Mouse (Mus musculus) frontal cortex, postnatal 14 days (tissue): Measurements from ENCODE around the gene Cwc22.
A peak's percentile ranks its signal among the peaks of the same experiment; 100 is the strongest.

ENCODE experiments used
- DNase-seq, 2 experiments: peaks; one replicate each; pipeline ENCODE4 v3.0.0; 2022; ENCODE audit warnings: low spot score in 2 of 2

The Cwc22 gene

DNA sequence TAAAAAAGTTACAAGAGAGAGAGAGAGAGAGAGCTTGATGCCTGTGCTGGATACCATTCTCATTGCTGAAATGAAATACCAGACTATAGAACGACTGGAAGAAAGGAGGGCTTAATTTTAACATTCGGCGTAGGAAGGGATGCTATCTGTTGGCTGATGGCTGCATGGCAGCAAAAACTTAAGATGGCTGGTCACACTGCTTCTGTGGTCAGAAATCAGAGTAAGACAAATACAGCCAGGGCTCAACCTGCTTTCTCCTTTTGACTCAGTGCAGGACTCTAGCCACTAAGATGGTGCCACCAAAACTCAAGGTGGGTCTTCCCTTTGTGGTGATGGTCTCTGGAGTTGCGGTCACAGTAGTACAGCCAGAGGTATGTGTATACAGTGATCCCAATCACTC is 70.7 kb downstream of the Cwc22 start:
- DNase-seq: no peak

DNA sequence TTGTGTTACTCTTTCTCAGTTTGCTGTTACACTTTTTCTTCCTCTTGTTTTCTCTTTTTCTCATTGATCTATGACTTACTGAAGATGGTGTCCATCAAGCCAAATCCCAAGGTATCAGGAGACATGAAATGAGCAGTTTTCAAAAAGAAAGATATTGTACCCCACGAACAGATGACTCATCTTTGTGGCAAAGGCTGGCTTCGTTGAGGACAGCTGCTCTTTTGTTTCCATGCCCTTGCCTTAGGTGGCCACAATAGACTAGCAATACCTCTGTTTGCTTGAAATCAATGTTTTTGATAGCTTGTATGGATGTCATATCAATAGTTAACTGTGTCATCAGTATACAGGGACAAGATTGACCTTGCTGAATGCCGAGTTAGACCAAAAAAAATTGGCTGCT is 71.5 kb downstream of the Cwc22 start:
- DNase-seq: no peak

DNA sequence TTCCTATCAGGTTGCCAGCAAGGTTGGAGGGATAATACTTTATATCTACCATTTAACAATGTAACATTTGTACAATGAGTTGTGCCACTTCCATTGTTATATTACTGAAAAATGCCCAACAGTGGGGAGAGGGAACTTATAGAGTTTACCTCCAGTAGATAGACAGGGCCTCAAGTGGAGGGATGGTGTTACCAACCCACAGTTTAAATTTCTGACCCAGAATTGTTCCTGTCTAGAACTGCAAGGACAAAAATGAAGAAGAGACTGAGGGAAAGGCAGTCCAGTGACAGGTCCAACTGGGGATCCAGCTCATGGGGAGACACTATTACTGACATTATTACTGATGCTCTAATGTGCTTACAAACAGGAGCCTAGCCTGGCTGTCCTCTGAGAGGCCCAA is 72.4 kb downstream of the Cwc22 start:
- DNase-seq: no peak

DNA sequence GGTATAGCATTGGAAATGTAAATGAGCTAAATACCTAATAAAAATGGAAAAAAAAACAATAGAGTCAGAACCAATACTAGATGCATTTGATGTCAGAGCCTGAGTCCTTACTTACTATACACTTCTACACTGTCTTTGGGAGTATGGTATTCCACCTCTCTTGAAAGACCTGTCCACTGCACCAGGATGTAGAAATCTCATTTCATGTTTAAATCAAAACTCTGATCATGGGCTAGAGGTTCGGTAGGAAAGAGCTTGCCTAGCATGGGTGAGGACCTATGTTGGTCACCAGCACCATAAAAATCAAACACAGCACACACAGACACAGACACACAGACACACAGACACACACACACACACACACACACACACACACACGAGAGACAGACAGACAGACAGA is 73.5 kb downstream of the Cwc22 start:
- no peak for DNase-seq

DNA sequence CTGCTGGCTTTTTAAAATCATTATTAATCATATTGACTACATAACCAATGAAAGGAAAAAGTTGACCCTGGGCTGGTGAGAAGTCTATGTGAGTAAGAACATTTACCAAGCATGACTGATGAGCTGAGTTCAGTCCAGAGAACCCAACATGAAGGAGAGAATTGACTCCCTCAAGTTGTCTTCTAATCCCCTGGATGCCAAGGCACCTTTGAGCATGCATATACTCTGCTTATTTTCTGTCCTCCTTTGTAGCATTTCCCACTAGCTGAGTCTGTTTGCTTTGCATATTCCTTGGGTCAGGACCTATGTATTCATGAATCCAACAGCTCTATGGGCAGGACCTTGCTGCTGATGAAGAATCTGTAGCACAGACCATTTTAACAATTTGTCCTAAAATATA is 75.0 kb downstream of the Cwc22 start:
- no peak for DNase-seq

DNA sequence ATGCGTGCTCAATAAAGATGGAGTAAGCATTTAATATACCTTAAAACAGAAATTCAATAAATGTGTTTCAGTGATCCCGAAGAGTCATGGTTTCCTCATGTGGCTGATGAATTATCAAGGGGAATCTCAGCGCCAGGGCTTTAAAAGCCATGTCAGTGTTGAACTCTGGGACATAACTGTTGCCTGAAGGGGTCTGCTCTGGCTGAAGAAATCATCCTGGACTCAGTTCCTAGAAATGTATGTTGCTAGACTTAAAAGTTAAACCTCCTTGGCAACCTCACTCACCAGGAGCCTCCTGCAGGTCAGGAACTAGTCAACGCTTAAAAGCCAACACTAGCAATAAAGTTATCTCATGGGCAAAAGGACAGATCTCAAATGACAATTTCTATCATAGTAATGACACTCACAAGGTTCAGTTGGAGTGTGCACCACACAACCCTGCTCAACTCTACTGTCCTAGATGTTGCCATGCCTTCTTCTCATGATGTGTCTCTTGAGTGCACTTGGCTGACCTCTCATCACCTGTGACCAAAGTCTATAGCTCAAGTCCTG is 76.4 kb downstream of the Cwc22 start:
- no peak for DNase-seq

DNA sequence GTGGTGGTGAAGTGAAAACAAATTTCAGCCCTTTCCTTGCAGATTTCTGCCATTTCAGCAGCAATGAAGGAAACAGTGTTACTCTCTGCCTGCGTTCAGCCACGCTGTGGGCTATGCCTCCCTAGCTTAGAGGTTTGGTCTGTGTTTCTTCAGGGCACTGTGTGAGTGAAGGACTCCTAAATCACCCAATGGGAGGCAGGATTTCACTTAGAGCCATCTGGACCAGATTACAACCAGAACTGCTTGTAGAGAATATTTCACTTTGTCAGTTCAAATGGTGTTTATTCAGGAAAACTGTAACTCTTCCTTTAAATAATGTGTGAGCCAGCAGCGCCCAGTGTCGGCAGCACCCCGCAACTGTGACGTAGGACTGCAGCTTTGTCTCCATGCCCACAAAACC is 82.2 kb downstream of the Cwc22 start:
- no peak for DNase-seq

DNA sequence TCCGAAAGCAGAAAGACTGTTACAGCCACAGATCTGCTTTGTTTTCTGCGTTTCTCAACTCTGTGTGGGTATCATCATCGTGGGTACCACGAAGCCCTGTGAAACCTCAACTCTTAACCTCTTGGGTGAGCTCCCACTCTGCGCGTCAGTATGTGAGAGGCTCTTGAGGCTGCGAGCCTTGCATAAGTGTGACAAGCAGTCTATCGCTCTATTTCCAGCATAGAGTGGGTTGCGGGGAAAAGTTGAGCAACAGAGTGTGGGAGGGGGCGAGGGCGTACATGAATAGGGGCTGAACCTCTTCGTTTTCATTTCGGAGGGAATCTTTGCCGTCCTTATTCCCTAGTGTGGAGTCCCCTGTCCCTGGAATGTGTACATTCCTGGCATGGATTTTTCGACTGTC is 82.7 kb downstream of the Cwc22 start:
- DNase-seq: peak in 1 of 2 experiments; percentile 39

DNA sequence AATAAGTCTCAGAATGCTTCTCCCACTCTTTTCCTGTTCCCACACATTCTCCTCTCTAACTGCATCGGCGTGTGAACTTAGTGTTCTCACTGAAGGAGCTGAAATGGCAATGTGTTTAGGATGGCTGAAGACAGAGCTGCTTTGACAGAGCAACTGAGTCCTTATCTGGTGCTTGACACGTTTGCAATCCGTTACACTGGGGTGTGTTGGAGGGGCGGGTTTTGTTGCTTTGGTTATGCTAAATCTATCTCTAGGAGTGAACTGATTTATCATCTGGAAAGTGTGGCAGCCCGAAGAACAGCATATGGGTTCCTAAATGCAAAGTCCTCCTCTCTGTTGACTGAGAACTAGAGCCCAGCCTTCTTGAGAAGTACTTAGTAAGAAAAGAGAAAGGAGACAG is 104.7 kb downstream of the Cwc22 start:
- DNase-seq: peak; percentile 33 to 35

DNA sequence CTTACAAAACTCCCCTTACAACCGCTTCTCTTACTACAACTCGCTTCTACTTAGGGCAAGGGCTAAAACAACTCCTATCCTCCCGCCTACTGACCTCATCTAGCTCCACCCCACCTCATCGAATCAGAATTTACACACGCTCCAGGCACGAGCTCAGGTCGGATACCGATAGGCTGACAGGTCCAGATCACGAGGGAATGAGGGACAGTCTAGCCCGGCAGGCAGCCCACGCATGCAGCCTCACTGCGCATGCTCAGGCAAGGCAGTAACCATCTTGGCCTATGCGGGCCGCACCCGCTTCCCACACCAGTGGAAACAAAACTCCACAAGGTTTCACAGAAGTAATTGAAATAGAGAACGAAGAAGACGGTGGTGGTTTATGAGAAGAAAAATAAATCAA is 106.6 kb downstream of the Cwc22 start:
- DNase-seq: no peak

DNA sequence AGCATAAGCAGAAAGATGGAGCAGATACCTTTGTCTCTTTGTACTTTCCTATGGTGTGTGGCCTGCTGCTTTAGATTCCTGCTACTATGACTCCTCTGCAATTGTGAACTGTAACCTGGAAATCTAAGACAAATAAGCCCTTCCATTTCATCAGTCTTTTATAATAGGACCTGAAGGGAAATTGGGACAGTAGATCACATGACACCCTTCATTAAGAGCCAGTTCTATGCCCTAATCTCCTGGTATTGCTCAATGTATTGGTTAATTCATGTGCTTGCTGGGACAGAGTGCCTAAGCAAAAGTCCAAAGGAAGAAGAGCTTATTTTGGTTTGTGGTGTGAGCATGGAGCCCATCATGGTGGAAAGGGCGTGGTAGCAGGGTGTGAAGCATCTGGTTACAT is 107.5 kb downstream of the Cwc22 start:
- no peak for DNase-seq

DNA sequence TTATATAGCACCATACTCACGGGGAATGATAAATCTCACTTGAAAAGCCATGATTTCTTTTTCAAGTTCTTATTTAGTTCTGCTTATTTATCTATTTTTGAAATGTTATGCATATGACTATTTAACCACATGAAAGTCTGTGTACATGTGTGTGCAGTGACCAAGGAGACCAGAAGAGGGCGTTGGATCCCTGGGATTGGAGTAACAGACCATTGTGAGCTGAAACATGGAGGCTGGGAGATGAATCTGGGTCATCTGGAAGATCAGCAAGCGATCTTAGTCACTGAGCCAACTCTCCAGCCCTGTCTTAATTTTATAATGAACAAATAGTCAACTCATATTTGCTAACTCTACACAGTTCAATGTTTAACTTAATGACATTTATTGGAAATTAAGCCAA is 110.4 kb downstream of the Cwc22 start:
- DNase-seq: no peak
